Mouse (Mus musculus) bone marrow, adult 2 months (tissue): Measurements from ENCODE around the gene Cdiptos. TPM values are rescaled to one million over a fixed set of nuclear protein-coding genes. Genes with fewer than 3 reads are reported as not detected.

Experiments used
- H3K27ac ChIP-seq: fragments of 200-500 bp; 2 replicates; pipeline ENCODE4 v1.5.1; 2012; ENCODE audit warnings: low read depth, mild to moderate bottlenecking, control low read depth, inconsistent platforms, low read length; ENCODE audit not compliant: control insufficient read depth, poor library complexity, insufficient read depth
- H3K4me1 ChIP-seq: fragments of 200-500 bp; 2 replicates; pipeline ENCODE4 v1.6.1; 2011; ENCODE audit warnings: low read length; ENCODE audit not compliant: control insufficient read depth, insufficient read depth
- H3K4me3 ChIP-seq: fragments of 200-500 bp; replicated peaks from 2 replicates; pipeline ENCODE3; 2011; ENCODE audit warnings: mild to moderate bottlenecking, low read depth, low read length, control low read depth; ENCODE audit not compliant: control insufficient read depth
- CTCF ChIP-seq: fragments of 200-500 bp; IDR thresholded peaks from 2 replicates; pipeline ENCODE4 v1.5.1; 2011; ENCODE audit warnings: low read length, control low read depth; ENCODE audit not compliant: control insufficient read depth, insufficient read depth
- POLR2A ChIP-seq: fragments of 200-500 bp; IDR thresholded peaks from 2 replicates; pipeline ENCODE4 v1.6.1; 2011; ENCODE audit warnings: low read depth, mild to moderate bottlenecking, control low read depth, low read length, borderline replicate concordance; ENCODE audit not compliant: control insufficient read depth
- WGBS: fragments of 180-500 bp; shearing (Covaris S2); methylation state at CpG from one replicate; pipeline ENCODE4 v1.1.7; 2018; 5-methylcytosine and 5-hydroxymethylcytosine counted together
- polyA plus RNA-seq: library from polyadenylated mRNA; stranded (reverse); fragments of >200 nt; gene quantifications from 2 replicates; pipeline ENCODE4 v1.2.4, GENCODE M21; 2011; ENCODE audit warnings: low replicate concordance; ENCODE audit not compliant: missing spikeins, insufficient read depth, insufficient read length

Gene Cdiptos
- polyA plus RNA-seq, 1 experiment, result 2.3 TPM

DNA sequence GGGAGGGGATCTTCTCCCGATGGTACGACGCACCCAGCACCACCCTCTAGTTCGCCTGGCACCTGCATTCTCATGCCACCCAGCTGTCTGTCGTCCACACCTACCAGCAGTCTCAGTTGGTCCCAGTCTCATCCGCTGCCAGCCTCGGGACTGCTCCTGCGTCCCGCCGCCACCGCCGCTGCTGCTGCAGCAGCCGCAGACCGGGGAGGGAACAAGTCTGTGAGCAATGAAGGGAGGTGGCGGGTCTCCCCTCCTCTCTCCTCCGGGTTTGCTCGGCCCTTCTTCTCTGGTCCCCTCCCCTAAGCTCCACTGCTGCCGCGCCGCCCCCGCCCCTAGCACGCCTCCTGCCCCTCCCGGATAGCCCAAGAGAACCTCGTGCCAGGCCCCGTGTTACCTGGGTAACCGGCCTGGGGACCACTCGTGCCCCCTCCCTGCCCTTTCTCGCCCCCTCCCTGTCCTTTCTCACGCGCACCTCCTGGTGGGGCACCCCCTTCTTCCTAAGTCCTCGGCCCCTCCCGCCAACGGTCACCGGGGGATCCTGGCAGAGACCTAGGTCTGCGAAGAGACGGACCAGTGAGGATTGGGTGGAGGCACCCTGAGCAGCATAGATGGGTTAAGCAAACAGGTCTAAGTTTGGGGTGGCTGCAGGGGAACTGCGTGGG, 45.1 kb upstream of the Cdiptos start, which contains the start of the genes Gm42742 and Prrt2:
Gene Gm42742, minus strand, starts transcription at position 197 of the 662 bp plus-strand sequence.
Gene Prrt2, minus strand, starts transcription at position 311 of the 662 bp plus-strand sequence.
- peaks cover 9% of the 10 kb centered on the region for H3K4me1 ChIP-seq
- H3K4me3 ChIP-seq, result peak within 1 kb of the TSS; percentile 16
- TF ChIP-seq CTCF, result no peak
- no peak for TF ChIP-seq POLR2A
- H3K27ac ChIP-seq, result no peak within 1 kb of the TSS
- 3% methylated on average over 37 of the region's 37 CpGs for WGBS

DNA sequence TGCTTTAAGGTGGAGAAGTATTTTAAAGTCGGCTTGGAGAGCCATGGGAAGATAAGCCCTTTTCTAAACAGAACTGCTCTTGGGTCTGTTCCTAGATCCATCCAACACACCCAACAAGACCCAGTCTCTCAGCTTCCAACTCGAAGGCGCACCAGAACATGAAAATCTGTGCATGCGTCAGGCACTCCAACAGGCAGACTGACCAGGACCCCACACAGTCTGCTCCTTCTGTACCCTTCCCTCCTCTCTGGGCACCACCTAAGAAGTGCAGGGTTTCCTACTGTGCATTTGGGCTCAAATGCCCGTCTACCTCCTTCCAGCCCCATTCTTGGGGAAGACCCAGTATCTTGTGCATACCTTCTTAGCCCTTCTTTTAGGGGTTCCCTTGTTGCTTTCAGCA, 44.6 kb upstream of the Cdiptos start:
- 55% methylated on average over 5 of the region's 5 CpGs for WGBS
- Histone ChIP-seq H3K4me1 (peaks cover 10% of the 10 kb centered on the region), H3K27ac (no peak overlapping the region), H3K4me3 (no peak overlapping the region)
- TF ChIP-seq POLR2A, result no peak
- no peak for TF ChIP-seq CTCF

DNA sequence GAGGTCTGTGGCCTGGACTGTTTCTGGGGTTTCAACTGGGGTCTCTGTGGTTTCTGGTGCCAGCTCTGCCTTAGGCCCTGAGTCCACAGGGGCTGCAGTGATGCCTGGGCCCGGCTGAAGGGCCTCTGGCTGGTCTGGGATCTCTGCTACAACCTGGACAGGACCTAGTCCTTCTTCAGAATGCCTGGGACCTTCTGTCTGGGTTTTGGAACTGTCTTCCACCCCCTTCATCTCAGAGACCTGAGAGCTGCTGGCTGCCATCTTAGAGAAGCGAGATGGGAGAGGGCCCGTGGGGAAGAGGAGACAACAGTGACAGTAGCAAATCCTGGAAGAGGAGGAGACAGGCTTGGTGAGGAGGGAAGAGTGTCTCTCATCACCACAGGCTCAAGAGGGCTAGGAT, 44.1 kb upstream of the Cdiptos start:
- 79% methylated on average over 3 of the region's 3 CpGs for WGBS
- H3K4me3 ChIP-seq, result no peak overlapping the region
- TF ChIP-seq POLR2A, result no peak
- no peak for TF ChIP-seq CTCF
- peaks cover 11% of the 10 kb centered on the region for H3K4me1 ChIP-seq
- no peak overlapping the region for H3K27ac ChIP-seq

DNA sequence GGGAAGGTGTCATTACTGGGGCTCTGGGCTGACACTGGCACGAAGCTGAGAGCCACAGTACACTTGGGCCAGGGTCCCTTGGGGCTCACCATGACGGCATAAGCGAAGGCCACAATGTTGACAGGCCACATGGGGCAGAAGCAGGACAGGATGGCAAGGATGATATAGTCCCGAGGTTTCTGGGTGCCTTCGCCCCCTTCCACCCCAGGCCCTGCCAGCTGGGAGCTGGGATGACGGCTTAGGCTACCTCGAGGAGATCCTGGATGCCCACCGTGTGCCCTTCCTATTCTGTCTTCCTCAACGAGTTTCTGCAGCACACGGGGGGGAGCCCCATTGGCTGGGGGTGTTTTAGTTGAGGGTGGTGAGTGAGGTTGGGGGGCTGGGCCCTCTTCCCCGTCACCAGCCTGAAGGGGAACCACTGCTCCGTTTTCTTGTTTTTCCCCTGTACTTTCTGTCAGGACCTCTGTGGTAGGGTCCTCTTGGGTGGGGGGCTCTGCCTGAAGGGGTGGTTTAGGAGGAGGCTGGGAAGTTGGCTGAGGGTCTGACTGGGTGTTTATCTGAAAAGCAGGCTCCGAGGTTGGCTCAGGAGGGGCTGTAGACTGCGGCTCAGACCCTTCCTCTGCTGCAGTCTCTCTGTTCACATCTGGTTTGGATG, 43.5 kb upstream of the Cdiptos start:
- no peak overlapping the region for H3K4me3 ChIP-seq
- TF ChIP-seq CTCF, result no peak
- no peak for TF ChIP-seq POLR2A
- 75% methylated on average over 14 of the region's 14 CpGs for WGBS
- H3K27ac ChIP-seq, result no peak overlapping the region
- peaks cover 12% of the 10 kb centered on the region for H3K4me1 ChIP-seq

DNA sequence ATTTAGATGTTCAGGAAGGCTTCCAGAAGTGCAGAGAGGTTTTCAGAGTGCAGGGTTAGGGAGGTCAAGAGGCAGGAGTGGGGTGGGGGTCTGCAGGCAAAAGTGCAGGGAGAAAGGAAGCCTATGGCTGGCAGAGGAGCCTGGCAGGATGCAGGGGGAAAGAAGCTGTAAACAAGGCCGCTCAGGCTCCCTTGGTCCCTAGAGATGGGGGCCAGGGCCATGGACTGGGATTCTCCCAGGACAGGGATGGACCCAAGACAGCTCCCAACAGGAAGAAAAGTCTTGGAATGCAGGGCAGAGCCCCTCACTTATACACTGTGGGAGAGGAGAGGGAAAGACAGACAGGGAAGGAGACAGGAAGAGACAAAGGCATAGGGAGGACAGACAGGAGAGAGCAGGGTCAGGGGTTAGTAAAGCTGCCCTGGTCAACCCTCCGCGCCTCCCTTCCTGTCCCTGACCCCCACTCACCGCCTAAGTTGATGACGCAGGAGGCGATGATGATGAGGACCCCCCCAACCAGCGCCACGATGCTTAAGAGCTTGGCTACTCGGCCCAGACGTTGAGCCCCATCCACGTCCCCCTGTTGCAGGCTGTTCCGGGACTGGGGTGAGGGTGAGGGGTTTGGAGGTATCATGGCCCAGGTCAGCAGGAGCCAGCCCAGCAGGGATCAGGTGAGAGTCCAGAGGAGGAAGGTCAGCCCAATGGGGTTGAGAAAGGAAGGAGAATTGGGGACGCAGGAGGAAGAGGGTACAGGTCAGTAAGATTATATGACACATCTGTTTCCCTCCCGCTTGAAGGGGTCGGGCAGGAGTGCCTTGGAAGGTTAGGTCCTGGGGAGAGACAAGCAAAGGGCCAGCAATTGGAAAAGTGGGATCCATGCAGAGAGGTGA, 42.8 kb upstream of the Cdiptos start:
- Histone ChIP-seq H3K4me1 (peaks cover 7% of the 10 kb centered on the region), H3K4me3 (no peak overlapping the region), H3K27ac (no peak overlapping the region)
- TF ChIP-seq POLR2A, result no peak
- TF ChIP-seq CTCF, result no peak
- WGBS, result 87% methylated on average over 15 of the region's 15 CpGs

DNA sequence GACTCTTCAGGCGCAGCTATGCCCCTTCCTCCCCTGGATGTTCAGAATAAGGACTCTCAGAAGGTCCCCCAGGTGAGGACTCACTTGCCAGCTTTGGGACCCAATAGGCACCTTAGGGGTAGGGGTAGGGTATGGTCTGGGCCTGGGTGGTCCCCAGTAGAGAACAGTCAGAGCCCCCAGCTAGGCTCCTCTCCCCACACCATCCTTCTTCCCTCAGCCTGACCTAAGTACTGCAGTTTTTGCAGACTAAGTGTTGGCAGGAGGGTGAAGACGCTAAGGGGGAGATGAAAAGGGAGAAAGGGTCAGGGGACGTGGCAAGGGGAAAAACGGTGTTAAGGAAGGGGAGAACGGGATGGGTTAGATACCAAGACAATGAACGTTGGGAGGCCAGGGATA, 42.0 kb upstream of the Cdiptos start:
- H3K4me3 ChIP-seq, result no peak overlapping the region

DNA sequence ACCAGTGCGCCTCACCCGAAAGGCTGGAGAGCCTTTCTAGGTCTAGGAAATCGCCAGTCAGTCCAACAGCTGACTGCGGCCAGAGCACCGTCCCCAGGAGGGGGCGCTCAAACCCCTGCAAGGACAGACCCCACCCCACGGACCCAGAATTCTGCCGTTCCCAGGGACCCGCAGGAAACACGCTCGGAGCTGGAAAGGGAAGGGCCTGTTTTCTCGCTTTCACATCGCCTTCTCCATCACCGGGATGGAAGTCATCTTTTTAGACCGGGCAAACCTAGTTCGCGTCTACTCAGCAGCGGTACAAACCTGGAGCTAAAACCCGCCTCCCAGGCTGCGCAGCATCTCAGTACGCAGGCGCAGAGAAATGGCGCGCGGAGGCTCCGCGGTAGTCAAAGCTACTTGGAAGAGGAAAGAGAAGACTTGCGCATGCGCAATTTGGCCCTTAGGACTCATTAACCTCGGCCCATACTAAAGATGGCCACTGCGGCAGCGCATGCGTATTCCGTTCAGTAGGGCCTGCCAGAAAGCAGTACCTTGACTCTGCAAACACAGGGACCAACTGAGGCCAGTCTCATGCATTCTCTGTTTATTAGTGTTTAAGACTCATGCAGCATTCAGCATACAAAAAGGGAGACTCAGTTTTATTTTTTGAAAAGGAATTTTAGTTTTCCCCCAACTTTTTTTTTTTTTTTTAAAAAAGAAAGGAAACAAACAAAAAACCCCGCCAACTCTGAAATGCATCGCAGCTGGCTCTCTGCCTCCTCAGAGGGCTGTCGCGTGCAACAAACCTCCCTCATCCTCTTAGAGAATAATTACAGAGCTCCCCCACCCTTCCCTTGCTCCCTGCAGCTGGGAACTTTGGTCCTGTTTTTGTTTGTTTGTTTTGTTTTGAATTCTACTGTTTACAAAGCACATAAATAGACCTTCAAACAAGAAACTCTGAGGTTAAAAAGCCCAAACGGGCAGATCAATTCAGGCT, 41.4 kb upstream of the Cdiptos start, which contains the start of gene Pagr1a:
Gene Pagr1a, minus strand, starts transcription at position 382 of the 979 bp plus-strand sequence.
- TF ChIP-seq CTCF (peak; percentile 76), POLR2A (peak; percentile 59; the same call in 1 of the 2 replicates)
- WGBS, result 3% methylated on average over 39 of the region's 39 CpGs
- peaks cover 5% of the 10 kb centered on the region; the same call in 1 of the 2 replicates for H3K4me1 ChIP-seq
- H3K27ac ChIP-seq, result peak within 1 kb of the TSS; percentile 96
- peak within 1 kb of the TSS; percentile 87 for H3K4me3 ChIP-seq

More for the DNA sequence above, 42.0 kb upstream of the Cdiptos start:
- TF ChIP-seq POLR2A (no peak), CTCF (no peak)
- 73% methylated on average over 6 of the region's 6 CpGs for WGBS
- H3K27ac ChIP-seq, result no peak overlapping the region; the same call in 1 of the 2 replicates
- peaks cover 5% of the 10 kb centered on the region; the same call in 1 of the 2 replicates for H3K4me1 ChIP-seq
